Mouse (Mus musculus) megakaryocyte progenitor cell, adult 5-6 weeks (primary cell): ENCODE measurements around the gene Plod3. TPM values are rescaled to one million over a fixed set of nuclear protein-coding genes. Genes with fewer than 3 reads are reported as not detected.

Experiments
- ATAC-seq: replicated peaks from 2 replicates; pipeline ENCODE4 v1.8.0; 2016; ENCODE audit warnings: mild to moderate bottlenecking, moderate TSS enrichment, inconsistent platforms; ENCODE audit not compliant: poor library complexity
- total RNA-seq, 2 experiments: library from RNA; stranded (forward) in 1 of 2; stranded (reverse) in 1 of 2; fragments of 157-497, 149-512 nt in 1 of 2; fragments of 200-1000 nt in 1 of 2; gene quantifications; 2 replicates each; pipeline versions ENCODE4 v1.2.3 to v1.2.4; 2015 to 2017

Gene Plod3
- total RNA-seq, 2 experiments from 2014 or later: 70.5 to 176 TPM

DNA sequence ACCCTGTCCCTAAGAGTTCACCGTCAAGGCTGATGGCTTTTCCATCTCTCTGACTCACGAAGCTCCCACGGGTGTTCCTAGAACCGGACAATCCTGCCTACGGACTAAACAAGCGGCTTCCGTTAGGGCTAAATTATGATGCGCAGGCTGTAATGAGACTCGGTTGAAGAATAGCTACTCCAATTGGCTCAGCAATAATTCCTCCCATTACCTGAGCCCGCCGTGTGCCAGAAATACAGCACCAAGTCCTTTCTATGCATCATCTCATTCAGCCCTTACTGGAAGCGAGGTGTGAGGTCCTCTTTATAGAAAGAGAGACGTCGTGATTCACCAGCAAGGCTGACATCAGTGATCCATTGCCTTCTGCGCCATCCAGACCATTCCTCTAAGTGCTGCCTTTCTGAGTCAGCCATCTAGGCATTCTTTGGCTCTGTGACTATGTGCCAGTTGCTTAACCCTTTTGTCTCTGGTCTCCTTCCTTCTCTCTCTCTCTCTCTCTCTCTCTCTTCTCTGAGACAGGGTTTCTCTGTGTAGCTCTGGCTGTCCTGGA is 25.7 kb downstream of the Plod3 start:
- ATAC-seq: no peak

DNA sequence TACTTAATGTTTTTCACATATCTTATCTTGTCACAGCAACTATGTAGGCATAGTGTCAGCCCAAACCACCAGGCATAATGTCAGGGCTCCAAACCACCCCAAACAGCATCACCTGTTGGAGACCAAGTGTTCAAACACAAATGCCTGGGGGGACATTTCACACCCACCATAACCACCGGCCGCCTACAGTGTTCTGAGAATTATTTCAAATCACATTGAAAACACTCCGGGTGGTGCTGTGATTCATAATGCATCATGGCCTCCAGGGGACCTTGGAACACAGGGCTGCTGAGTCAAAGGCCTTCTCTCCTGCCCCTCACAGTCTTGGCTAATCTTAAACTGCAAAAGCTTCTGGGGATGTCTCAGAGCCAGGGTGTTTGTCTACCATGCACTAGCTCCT is 29.1 kb downstream of the Plod3 start:
- no peak for ATAC-seq

DNA sequence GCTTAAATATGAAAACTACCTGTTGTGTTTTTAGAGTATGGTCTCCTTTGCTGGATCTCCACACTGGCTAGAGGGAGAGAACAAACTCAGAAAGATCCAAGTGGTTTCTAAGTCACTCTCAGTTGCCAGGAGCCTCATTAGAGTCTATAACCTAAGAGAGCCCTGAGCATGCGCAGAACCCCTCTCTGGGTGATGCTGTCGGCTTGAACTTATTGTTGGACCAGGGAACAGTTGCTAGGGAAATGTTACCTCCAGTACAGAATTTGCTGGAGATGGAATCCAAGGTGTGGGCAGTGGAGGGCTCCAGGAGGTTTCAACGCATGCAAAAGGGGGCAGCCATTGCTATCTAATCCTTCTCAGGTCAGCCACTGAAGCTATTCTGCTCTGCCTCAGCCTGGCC is 37.5 kb downstream of the Plod3 start:
- ATAC-seq: no peak

DNA sequence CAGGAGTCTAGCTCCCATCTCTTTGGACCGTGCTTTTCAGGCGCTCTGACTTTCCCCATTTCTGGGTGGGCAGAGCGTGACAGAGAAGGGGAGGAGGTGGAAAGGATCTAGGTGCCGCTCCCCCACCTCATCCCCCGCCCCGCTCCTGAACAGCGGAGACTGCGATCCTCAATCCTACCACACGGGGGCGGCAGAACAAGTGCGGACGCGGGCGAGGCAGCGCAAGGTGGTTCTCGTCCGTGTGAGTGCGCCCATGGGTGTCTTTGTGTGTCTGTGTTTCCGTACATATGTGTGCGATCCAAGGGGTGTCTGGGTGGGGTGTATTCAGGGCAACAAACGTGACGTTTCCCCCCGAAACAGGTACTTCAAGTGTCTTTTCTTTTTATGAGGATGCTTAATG is 38.3 kb downstream of the Plod3 start:
- peak; percentile 77 for ATAC-seq

DNA sequence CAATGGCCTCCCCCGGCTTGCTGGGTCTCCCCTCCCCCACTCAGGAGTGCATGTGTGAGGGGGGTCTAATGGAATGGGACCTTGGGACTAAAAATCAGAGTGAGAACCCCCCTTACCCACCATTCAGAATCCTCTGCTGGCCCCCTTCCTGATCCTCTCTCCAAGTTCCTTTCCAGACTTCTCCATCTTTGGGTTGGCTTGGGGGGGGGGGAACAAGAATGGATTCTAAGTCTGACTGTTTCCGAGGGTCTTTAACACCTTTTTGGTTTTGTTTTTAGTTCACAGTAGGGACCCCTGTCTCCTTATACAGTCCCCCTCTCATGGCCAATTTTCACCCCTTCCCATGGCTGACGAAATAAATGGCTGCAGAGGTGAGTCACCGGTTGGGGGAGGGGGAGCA is 39.3 kb downstream of the Plod3 start, which contains the start of gene Vgf:
TSS of gene Vgf (plus strand) at position 301 of the 400 bp plus-strand sequence.
- ATAC-seq: no peak

DNA sequence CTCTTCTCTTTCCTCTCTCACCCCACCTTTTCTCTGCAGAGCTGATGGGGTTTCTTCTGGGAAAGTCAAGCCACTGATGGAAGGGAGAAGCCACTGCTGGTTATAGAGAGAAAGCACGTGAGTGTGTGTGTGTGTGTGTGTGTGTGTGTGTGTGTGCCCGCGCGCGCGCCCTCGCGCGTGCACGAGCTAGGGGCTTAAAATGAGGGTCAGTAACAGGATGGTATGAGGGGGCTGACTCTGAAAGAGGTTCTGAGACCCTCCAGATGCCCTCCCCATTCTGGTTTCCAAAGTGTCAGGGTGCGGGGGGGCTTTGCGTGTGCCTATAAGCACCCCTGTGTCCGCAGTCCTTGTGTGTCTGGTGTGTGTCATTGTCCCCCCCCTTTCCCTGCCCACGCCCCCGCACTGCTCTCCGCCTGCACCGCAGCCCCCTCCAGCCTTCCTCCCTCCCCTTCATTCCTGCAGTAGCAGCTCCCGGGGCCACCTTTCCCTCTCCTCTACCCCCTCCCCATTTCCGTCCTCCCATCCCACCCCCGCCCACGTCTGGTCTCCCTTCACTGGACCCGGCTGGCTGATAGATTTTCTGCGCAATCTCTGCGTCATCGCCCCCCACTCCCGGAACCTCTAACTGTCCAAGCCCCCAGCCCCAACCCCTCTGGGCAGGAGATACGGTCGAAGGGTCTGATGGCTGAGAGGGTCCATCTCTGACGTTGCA is 41.9 kb downstream of the Plod3 start:
- no peak for ATAC-seq

DNA sequence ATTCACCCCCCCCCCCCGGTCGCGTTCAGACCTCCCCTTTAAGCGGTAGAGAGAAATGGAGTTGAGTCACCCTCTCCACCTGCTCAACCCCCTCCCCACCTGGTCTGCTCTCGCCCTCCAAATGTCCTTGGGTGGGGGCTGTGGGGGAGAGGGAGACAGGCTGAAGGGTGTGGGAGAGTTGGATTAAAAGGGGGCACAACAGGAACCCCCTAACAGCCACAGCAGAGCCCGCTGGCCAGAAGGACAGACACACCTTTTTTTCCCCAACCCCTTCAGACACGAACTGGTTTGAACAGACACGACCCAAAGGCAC is 42.4 kb downstream of the Plod3 start:
- no peak for ATAC-seq

DNA sequence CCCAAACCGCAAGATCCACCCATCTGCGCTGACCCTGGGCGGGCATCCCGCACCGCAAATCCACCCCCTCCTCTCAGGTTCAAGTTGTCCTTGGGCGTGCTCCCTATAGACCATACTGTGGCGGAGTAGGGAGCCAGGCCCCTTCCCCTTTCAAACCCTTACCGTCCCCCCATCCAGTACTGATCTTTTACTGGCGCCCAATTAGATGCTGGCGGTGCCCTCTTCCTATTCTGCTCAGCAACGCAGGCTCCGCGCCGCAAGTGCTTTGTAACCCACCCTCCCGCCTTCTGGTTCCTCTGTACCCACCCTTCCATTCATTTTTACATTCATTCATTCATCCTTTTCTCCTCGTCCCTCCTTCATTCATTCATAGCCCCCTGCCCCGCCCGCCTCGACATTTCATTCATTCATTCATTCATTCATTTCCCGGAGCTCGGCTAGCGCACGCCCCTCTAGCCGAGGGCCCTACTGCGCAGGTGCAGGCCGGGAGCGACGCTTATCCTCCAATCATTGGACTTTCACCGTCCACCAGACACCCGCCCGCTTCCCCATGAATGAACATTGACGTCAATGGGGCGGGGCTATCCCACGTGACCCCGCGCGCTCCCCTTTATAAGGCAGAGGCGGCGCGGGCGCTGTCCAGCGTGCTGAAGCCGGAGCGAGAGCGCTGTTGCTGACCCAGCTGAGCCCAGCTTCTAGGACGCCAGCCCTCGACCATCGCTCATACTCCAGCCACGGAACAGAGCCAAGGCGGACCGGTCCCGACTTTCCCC is 43.0 kb downstream of the Plod3 start:
- ATAC-seq: peak; percentile 79

DNA sequence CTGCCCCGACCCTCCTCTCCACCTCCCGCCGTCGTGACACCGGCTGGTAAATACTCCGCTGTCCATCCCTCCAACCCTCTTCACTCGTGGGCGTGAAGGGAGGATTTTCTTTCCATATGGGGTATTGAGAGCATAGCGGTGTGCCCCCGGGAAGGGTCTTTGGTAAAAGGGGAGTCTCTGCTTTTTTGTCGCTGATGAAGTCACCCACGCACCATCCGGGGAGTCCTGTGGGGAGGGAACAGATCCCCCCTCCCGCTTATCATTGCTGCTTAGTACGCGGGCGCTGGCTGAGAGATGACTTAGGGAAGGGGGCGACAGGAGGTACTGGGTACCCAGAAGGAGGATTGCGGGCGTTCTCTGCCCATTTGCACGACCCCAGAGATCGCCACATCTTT is 43.6 kb downstream of the Plod3 start:
- ATAC-seq: no peak

DNA sequence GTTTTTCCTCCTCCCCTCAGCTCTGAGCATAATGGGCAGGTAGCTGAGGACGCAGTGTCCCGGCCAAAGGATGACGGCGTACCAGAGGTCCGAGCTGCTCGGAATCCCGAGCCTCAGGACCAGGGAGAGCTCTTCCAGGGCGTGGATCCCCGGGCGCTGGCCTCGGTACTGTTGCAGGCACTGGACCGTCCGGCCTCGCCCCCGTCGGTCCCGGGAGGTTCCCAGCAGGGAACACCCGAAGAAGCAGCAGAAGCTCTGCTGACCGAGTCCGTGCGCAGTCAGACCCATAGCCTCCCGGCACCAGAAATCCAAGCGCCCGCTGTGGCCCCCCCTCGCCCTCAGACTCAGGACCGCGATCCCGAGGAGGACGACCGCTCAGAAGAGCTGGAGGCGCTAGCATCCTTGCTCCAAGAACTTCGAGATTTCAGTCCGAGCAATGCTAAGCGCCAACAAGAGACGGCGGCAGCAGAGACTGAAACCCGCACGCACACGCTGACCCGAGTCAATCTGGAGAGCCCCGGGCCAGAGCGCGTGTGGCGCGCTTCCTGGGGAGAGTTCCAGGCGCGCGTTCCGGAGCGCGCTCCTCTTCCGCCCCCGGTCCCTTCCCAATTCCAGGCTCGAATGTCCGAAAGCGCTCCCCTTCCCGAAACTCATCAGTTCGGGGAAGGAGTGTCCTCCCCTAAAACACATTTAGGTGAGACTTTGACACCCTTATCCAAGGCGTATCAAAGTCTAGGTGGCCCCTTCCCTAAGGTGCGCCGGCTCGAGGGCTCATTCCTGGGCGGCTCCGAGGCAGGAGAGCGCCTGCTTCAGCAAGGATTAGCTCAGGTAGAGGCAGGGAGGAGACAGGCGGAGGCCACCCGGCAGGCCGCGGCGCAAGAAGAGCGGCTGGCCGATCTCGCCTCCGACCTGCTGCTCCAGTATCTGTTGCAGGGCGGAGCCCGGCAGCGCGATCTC is 44.5 kb downstream of the Plod3 start:
- no peak for ATAC-seq

DNA sequence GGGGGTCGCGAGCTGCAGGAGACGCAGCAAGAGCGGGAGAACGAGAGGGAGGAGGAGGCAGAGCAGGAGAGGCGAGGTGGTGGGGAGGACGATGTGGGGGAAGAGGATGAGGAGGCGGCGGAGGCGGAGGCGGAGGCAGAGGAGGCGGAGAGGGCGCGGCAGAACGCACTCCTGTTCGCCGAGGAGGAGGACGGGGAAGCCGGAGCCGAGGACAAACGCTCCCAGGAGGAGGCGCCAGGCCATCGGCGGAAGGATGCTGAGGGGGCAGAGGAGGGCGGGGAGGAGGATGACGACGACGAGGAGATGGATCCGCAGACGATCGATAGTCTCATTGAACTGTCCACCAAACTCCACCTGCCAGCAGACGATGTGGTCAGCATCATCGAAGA is 45.2 kb downstream of the Plod3 start:
- no peak for ATAC-seq

DNA sequence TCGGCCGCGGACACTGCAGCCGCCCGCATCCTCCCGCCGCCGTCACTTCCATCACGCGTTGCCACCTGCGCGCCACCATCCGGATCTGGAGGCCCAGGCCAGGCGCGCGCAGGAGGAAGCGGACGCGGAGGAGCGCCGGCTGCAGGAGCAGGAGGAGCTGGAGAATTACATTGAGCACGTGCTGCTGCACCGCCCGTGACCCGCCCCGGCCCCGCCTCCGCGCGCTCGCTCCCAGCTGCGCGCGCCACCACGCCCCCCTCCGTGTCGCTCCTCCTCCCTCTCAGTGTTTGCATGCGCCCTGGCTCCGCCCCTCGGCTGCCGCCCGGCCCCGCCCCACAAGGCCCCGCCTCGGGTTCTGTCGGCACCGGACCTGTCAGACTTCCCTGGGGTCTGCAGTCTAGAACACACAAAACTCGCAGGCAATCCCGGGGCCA is 45.8 kb downstream of the Plod3 start:
- ATAC-seq: peak; percentile 76

DNA sequence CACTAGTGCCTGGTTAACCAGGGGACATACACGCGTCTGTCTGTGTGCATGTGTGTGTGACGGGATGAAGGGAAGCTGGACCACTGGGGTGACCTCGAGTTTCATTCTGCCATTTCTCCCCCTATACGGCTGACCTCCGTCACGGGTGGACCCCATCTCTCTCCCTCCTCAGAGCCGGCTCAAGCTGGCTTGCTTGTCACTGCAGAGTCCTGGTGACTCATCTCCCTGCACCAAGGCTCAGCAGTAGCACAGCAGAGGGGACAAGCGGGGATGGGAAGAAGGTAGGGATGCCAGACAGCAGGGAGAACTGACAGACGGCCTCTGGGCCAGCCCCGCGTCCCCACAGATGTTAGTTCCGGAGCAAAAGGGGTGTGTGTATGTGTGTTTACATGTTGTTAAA is 49.4 kb downstream of the Plod3 start:
- no peak for ATAC-seq

DNA sequence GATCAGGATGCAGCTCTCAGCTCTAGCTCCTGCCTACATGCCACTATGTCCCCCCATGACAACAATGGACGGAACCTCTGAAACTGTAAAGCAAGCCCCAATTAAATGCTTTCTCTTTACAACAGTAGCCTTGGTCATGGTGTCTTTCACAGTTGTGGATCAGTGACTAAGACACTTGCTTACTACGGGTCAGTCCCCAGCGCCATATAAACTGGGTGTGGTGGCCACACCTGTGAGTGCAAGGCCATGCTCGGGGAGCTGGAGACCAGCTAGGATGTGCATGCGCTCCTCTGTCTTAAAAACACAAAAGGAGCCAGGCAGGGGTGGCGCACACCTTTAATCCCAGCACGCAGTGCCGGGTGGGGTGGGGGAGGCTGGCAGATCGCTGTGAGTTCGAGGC is 52.6 kb downstream of the Plod3 start:
- no peak for ATAC-seq

DNA sequence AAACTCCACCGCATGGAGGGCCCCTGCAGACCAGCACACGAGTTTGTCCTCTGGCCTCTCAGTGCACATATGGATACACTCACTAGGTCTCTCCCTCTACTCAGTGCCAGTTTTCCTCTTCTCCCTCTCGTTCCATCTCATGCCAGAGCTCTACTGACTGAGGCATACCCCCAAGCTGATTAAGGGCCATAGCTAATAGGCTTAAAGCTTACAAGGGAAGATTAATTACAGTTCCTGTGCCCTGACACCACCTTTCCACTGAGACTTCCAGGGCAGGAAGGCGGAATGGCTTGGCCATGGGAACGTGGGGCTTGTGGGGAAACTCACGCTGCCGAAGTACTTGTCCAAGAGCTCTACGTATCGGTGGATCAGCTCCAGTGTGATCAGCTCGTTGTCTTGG is 54.6 kb downstream of the Plod3 start:
- ATAC-seq: no peak

DNA sequence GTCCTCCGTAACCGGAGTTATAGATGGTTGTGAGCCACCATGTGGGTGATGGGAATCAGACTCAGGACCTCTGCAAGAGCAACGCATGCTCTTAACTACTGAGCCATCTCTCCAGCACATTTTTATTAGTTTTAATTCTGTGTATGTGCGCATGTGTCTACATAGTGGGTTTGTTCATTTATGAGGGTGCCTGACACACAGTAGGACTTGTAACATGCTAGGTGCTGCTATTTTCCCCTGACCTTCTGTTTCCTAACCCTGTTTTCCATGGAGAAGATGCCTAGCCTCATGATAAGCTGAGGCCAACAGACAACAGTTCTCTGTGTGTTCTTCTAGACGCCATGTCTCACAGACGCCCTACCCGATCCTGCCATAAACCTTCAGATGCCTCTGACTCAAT is 57.2 kb downstream of the Plod3 start:
- no peak for ATAC-seq

DNA sequence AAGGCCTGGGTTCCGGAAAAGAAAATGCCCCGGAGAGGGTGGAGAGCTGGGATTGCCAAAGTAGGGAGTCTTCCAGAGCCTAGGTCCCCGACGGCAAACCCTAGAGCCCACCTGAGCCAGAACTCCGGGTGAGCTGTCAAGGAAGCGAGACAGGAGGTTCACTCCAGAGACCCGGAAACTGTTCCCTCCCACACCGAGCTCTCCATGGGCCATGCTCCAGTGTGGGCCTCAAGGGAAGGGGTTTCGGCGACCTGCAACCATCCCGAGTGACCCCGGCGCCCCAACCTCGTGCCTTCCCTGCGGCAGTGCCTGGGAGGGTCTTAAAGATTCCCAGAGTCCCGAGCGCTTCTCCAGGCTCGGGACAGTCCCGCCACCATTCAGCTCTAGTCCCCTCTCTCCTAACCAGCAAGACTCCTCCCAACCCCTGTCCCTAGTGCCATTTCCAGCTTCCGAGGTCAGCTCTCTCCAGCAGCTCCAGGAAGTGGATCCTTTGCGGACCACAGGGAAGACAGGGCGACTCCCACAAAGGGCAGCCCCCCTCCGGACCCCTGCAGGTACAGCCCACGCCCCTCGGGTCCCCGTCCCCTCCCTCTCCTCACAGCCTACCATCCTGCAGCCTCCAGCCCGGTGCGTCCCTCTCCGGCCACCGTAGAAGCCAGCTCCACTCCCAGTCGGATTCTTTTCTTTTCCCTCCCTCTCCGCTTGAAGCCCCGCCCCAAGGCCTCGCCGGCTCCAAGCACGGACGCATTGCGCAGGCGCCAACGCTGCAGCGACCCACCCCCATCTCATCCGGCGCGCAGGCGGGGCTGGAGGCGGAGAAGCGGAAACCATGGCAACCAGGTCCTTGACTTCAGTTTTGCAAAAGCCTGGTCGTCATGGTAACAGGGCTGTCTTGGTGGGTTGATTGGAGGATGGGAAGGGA is 58.8 kb downstream of the Plod3 start, which contains the start of gene Ap1s1:
TSS of gene Ap1s1 (minus strand) at position 734 of the 922 bp plus-strand sequence.
- ATAC-seq: peak; percentile 96
